Mouse (Mus musculus): ENCODE measurements around the gene Cdca5. TPM values are rescaled to one million over a fixed set of nuclear protein-coding genes. Genes with fewer than 3 reads are reported as not detected.
A peak's percentile ranks its signal among the peaks of the same experiment; 100 is the strongest.
"Not testable (repeated sequence)": the region's sequence is repeated elsewhere in the genome, so short reads cannot be mapped to it uniquely, and the experiment has no call there.

Cdca5 gene
- polyA plus RNA-seq, 1 experiment from 2014 or later: 60.5 TPM

DNA sequence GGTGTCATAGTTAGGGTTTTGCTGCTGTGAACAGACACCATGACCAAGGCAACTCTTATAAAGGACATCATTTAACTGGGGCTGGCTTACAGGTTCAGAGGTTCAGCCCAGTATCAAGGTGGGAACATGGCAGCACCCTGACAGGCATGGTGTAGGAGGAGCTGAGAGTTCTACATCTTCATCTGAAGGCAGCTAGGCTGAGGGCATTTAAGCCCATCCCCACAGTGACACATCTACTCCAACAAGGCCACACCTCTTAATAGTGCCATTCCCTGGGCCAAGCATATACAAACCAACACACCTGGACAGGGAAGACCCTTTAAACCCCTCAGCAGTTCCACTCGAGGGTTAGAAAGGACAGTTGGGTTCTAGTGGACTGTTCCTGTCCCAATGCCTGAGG is 48.4 kb downstream of the Cdca5 start:
- not testable (repeated sequence) for DNase-seq (ENCODE audit: low spot score); H3K9ac ChIP-seq (ENCODE audit: low read length); H3K9me3 ChIP-seq (ENCODE audit: control insufficient read depth, low read length); H3K27me3 ChIP-seq (ENCODE audit: control insufficient read depth, insufficient read depth, low read length); H3K4me3 ChIP-seq (ENCODE audit: low read depth, low read length); H3K4me1 ChIP-seq (ENCODE audit: control insufficient read depth, insufficient read depth, low read length); ATAC-seq (ENCODE audit: insufficient number of reproducible peaks, low FRiP score, low TSS enrichment, low read depth); H3K4me2 ChIP-seq (ENCODE audit: low read depth, severe bottlenecking); H3K36me3 ChIP-seq (ENCODE audit: control insufficient read depth, insufficient read depth, low read length); H3K27ac ChIP-seq (replicated peaks; ENCODE audit: low read depth, low read length)
- 50% methylated on average over 1 of the region's 1 CpGs for WGBS

DNA sequence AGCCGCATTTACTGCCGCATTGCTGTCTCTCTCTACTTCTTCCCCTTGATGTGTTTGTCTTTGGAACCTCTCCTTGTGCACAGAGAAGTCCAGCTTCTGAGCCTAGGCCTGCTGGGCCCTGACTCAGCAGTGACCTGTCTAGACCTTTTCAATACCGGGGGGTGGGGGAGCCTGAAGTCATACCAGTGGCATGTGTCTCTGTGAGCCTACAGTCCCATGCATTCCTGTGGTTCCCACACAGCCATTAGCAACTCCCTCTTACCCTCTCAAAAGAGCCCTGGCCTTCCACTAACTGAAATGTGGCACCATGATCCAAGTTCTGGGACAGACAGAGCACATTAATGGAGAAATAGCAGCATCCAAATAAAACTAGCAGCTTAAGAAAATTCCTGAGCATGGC is 51.6 kb downstream of the Cdca5 start:
- peaks cover 7% of the 10 kb centered on the region for H3K4me1 ChIP-seq (ENCODE audit: control insufficient read depth, insufficient read depth, low read length)
- H3K9ac ChIP-seq (ENCODE audit: low read length): no peak overlapping the region
- no peak overlapping the region for H3K4me3 ChIP-seq (ENCODE audit: low read depth, low read length)
- ATAC-seq (ENCODE audit: insufficient number of reproducible peaks, low FRiP score, low TSS enrichment, low read depth): no peak
- no peak for DNase-seq (ENCODE audit: low spot score)
- WGBS: 90% methylated on average over 3 of the region's 3 CpGs
- H3K9me3 ChIP-seq (ENCODE audit: control insufficient read depth, low read length): no peaks in the 10 kb centered on the region
- H3K27me3 ChIP-seq (ENCODE audit: control insufficient read depth, insufficient read depth, low read length): no peaks in the 10 kb centered on the region
- H3K4me2 ChIP-seq (ENCODE audit: low read depth, severe bottlenecking): no peak overlapping the region
- H3K36me3 ChIP-seq (ENCODE audit: control insufficient read depth, insufficient read depth, low read length): peaks cover 4% of the 10 kb centered on the region; the same call in 1 of the 2 replicates
- H3K27ac ChIP-seq (replicated peaks; ENCODE audit: low read depth, low read length): no peak overlapping the region

DNA sequence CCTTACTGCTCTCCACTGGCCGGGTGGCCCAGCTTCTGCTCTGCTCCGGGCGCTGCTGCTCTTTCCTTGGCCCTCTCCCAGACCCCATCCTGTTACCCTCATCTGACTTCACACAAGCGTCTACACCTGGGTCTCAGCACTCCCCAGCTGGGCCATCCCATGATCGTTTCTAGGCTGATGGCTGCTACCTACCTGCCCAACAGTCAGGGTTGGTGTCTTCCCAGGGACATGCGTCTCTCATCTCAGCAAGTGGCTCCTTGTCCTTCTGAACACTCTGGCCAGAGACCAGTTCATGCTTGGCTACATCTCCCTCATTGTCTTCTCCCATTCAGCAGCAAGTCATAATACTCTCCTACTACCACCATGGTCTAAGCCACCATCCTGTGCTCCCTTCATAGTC is 54.9 kb downstream of the Cdca5 start:
- H3K27me3 ChIP-seq (ENCODE audit: control insufficient read depth, insufficient read depth, low read length): no peaks in the 10 kb centered on the region
- peaks cover 7% of the 10 kb centered on the region for H3K4me1 ChIP-seq (ENCODE audit: control insufficient read depth, insufficient read depth, low read length)
- DNase-seq (ENCODE audit: low spot score) (no peak), ATAC-seq (ENCODE audit: insufficient number of reproducible peaks, low FRiP score, low TSS enrichment, low read depth) (no peak)
- peaks cover 2% of the 10 kb centered on the region; the same call in 1 of the 2 replicates for H3K36me3 ChIP-seq (ENCODE audit: control insufficient read depth, insufficient read depth, low read length)
- WGBS: 89% methylated on average over 6 of the region's 6 CpGs
- no peaks in the 10 kb centered on the region for H3K9me3 ChIP-seq (ENCODE audit: control insufficient read depth, low read length)
- H3K4me3 ChIP-seq (ENCODE audit: low read depth, low read length): no peak overlapping the region
- no peak overlapping the region for H3K27ac ChIP-seq (replicated peaks; ENCODE audit: low read depth, low read length)
- peak overlapping the region; percentile 73; the same call in 1 of the 2 replicates for H3K4me2 ChIP-seq (ENCODE audit: low read depth, severe bottlenecking)
- H3K9ac ChIP-seq (ENCODE audit: low read length): no peak overlapping the region; the same call in 1 of the 2 replicates

DNA sequence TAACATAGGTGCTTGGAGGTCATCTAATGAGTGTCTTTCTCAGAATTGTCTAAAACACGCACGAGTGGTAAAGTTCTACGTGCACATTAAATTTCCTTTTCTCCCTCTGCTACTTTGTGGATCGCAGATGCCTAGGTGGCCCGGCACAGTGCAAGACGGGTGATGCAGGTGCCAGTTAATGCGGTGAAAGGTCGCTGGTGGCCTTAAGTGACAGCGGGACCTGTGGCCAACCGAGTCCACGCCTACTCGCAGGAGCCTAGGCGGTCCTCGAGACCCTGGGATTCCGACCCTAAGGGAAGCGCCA is 55.5 kb downstream of the Cdca5 start:
- Histone ChIP-seq H3K9me3 (ENCODE audit: control insufficient read depth, low read length) (no peaks in the 10 kb centered on the region), H3K4me2 (ENCODE audit: low read depth, severe bottlenecking) (peak overlapping the region; percentile 73), H3K27me3 (ENCODE audit: control insufficient read depth, insufficient read depth, low read length) (no peaks in the 10 kb centered on the region), H3K27ac (replicated peaks; ENCODE audit: low read depth, low read length) (peak overlapping the region; percentile 93), H3K36me3 (ENCODE audit: control insufficient read depth, insufficient read depth, low read length) (0 out of 2 replicates have a peak, but pooled peaks cover 2% of the 10 kb centered on the region), H3K9ac (ENCODE audit: low read length) (peak overlapping the region; percentile 86), H3K4me1 (ENCODE audit: control insufficient read depth, insufficient read depth, low read length) (peaks cover 7% of the 10 kb centered on the region), H3K4me3 (ENCODE audit: low read depth, low read length) (peak overlapping the region; percentile 56)
- WGBS: 7% methylated on average over 16 of the region's 16 CpGs
- ATAC-seq (ENCODE audit: insufficient number of reproducible peaks, low FRiP score, low TSS enrichment, low read depth) (no peak), DNase-seq (ENCODE audit: low spot score) (no peak)

DNA sequence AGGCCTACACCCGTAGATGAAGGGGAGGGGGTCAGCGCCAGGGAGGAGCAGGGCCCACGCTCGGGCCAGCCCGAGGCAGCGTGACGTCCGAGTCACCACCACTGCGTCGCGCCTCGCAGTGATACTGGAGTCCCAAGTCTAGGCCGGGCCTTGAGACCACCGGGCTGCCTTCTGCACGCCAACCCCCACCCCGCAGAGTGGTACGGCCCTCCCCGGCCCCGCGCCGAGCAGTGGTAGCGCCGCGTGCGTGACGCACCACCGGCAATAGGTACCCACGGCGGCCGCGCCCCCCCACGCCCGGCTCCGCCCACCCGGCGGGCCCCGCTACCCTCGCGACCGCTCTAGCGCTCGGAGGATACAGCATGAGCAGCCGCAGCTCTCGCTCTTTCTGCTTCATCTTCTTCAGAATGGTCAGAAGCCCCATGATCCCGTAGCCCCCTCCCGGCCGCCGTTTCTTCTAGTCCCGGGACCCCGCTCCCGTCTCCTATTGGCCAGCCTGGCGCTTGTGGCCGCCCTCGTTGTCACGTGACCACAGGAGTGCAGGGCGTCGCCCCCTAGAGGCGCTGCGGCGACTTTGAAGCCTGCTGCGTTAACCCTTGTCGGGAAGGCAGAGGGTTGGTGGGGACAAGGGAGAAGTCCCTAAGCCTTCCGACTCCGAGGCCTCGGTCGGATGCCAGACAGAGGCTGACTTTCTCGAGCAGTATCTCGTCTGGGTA is 56.1 kb downstream of the Cdca5 start, which contains the start of gene Batf2:
Batf2 (plus strand) TSS at position 306 of the 716 bp plus-strand sequence.
- H3K9me3 ChIP-seq (ENCODE audit: control insufficient read depth, low read length): no peaks in the 10 kb centered on the region
- H3K4me1 ChIP-seq (ENCODE audit: control insufficient read depth, insufficient read depth, low read length): peaks cover 7% of the 10 kb centered on the region
- ATAC-seq (ENCODE audit: insufficient number of reproducible peaks, low FRiP score, low TSS enrichment, low read depth) (peak; percentile 92), DNase-seq (ENCODE audit: low spot score) (peak; percentile 97)
- peak within 1 kb of the TSS; percentile 56 for H3K4me3 ChIP-seq (ENCODE audit: low read depth, low read length)
- H3K27ac ChIP-seq (replicated peaks; ENCODE audit: low read depth, low read length): peak within 1 kb of the TSS; percentile 93
- H3K4me2 ChIP-seq (ENCODE audit: low read depth, severe bottlenecking): peak within 1 kb of the TSS; percentile 73
- H3K36me3 ChIP-seq (ENCODE audit: control insufficient read depth, insufficient read depth, low read length): 0 out of 2 replicates have a peak, but pooled peaks cover 2% of the 10 kb centered on the region
- WGBS: under 1% methylated on average over 67 of the region's 68 CpGs
- peak within 1 kb of the TSS; percentile 86 for H3K9ac ChIP-seq (ENCODE audit: low read length)
- no peaks in the 10 kb centered on the region for H3K27me3 ChIP-seq (ENCODE audit: control insufficient read depth, insufficient read depth, low read length)

DNA sequence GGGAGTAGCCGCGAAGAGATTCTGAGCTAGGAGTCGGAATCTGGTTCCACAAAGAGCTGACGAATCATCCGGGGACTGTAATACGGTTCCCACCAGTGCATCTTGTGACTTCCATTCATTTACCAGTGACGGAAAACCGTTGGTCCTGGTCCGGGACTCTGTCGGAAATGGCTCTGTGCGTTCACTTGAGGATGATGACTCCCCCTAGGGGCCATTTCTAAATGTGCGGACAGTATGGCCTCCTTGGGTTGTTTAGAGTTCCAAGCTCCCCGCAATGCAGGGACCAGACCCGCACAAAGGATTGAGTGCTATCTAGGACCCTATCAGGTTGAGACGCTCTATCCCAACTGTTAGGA is 56.6 kb downstream of the Cdca5 start, which contains the start of gene Arl2:
Arl2 (minus strand) TSS at position 155 of the 356 bp plus-strand sequence.
- Histone ChIP-seq H3K4me3 (ENCODE audit: low read depth, low read length) (peak within 1 kb of the TSS; percentile 56), H3K9ac (ENCODE audit: low read length) (peak within 1 kb of the TSS; percentile 86), H3K9me3 (ENCODE audit: control insufficient read depth, low read length) (no peaks in the 10 kb centered on the region), H3K27me3 (ENCODE audit: control insufficient read depth, insufficient read depth, low read length) (no peaks in the 10 kb centered on the region), H3K4me1 (ENCODE audit: control insufficient read depth, insufficient read depth, low read length) (peaks cover 7% of the 10 kb centered on the region), H3K36me3 (ENCODE audit: control insufficient read depth, insufficient read depth, low read length) (0 out of 2 replicates have a peak, but pooled peaks cover 2% of the 10 kb centered on the region), H3K27ac (replicated peaks; ENCODE audit: low read depth, low read length) (peak within 1 kb of the TSS; percentile 93), H3K4me2 (ENCODE audit: low read depth, severe bottlenecking) (peak within 1 kb of the TSS; percentile 73)
- under 1% methylated on average over 15 of the region's 15 CpGs for WGBS
- DNase-seq (ENCODE audit: low spot score): peak; percentile 87
- peak; percentile 73 for ATAC-seq (ENCODE audit: insufficient number of reproducible peaks, low FRiP score, low TSS enrichment, low read depth)

Small RNA genes within 50 kb of the gene (microRNA-seq; reads per million reads assigned to microRNA genes)
- gene Mir6988: 0.92 reads per million

Other genes starting within 250 kb of the Cdca5 start
- gene Frmd8, start 209.7 kb upstream of the Cdca5 start, polyA plus RNA-seq (2014; fragmentation: Nextera tagmentation; extraction: Ambion mirVana): 21.2 and 24.4 TPM in 2 replicates
- 1.5 TPM in 2 replicates for gene Slc25a45, start 207.2 kb upstream of the Cdca5 start, polyA plus RNA-seq (2014; fragmentation: Nextera tagmentation; extraction: Ambion mirVana)
- 4.7 and 5.1 TPM in 2 replicates for gene Tigd3, start 190.8 kb upstream of the Cdca5 start, polyA plus RNA-seq (2014; fragmentation: Nextera tagmentation; extraction: Ambion mirVana)
- gene Dpf2, start 172.0 kb upstream of the Cdca5 start, polyA plus RNA-seq (2014; fragmentation: Nextera tagmentation; extraction: Ambion mirVana): 209 and 218 TPM in 2 replicates
- gene Cdc42ep2, start 160.2 kb upstream of the Cdca5 start, polyA plus RNA-seq (2014; fragmentation: Nextera tagmentation; extraction: Ambion mirVana): 1.5 and 2.2 TPM in 2 replicates
- gene Pola2, start 120.8 kb upstream of the Cdca5 start, polyA plus RNA-seq (2014; fragmentation: Nextera tagmentation; extraction: Ambion mirVana): 109 and 111 TPM in 2 replicates
- gene Slc22a20, start 98.8 kb upstream of the Cdca5 start, polyA plus RNA-seq (2014; fragmentation: Nextera tagmentation; extraction: Ambion mirVana): not detected in 2 replicates
- gene Capn1, start 69.1 kb upstream of the Cdca5 start, polyA plus RNA-seq (2014; fragmentation: Nextera tagmentation; extraction: Ambion mirVana): 3.6 and 4.5 TPM in 2 replicates
- gene Syvn1, start 38.4 kb upstream of the Cdca5 start, polyA plus RNA-seq (2014; fragmentation: Nextera tagmentation; extraction: Ambion mirVana): 30.3 and 32.2 TPM in 2 replicates
- 95.3 and 98.6 TPM in 2 replicates for gene Mrpl49, start 27.2 kb upstream of the Cdca5 start, polyA plus RNA-seq (2014; fragmentation: Nextera tagmentation; extraction: Ambion mirVana)
- 894 and 914 TPM in 2 replicates for gene Fau, start 27.1 kb upstream of the Cdca5 start, polyA plus RNA-seq (2014; fragmentation: Nextera tagmentation; extraction: Ambion mirVana)
- 37.8 and 40.3 TPM in 2 replicates for gene Znhit2, start 23.8 kb upstream of the Cdca5 start, polyA plus RNA-seq (2014; fragmentation: Nextera tagmentation; extraction: Ambion mirVana)
- gene Tm7sf2, start 16.6 kb upstream of the Cdca5 start, polyA plus RNA-seq (2014; fragmentation: Nextera tagmentation; extraction: Ambion mirVana): 21.6 and 25.2 TPM in 2 replicates
- 50.7 and 52.1 TPM in 2 replicates for gene Vps51, start 7.8 kb upstream of the Cdca5 start, polyA plus RNA-seq (2014; fragmentation: Nextera tagmentation; extraction: Ambion mirVana)
- not detected in 2 replicates for gene Tmem262, start 5.0 kb upstream of the Cdca5 start, polyA plus RNA-seq (2014; fragmentation: Nextera tagmentation; extraction: Ambion mirVana)
- gene Gm28374, start 2.7 kb upstream of the Cdca5 start, polyA plus RNA-seq (2014; fragmentation: Nextera tagmentation; extraction: Ambion mirVana): 2.1 and 2.9 TPM in 2 replicates
- 73.5 and 82.1 TPM in 2 replicates for gene Zfpl1, start within 50 bp of the Cdca5 start, polyA plus RNA-seq (2014; fragmentation: Nextera tagmentation; extraction: Ambion mirVana)
- gene AC131692.1, start 9.4 kb downstream of the Cdca5 start, polyA plus RNA-seq (2014; fragmentation: Nextera tagmentation; extraction: Ambion mirVana): 0.70 TPM in 1 of 2 replicates, not detected in the other
- gene Naaladl1, start 20.8 kb downstream of the Cdca5 start, polyA plus RNA-seq (2014; fragmentation: Nextera tagmentation; extraction: Ambion mirVana): 0.47 and 0.87 TPM in 2 replicates
- gene Sac3d1, start 33.7 kb downstream of the Cdca5 start, polyA plus RNA-seq (2014; fragmentation: Nextera tagmentation; extraction: Ambion mirVana): 65.4 and 65.8 TPM in 2 replicates
- 27.1 and 27.7 TPM in 2 replicates for gene Snx15, start 43.3 kb downstream of the Cdca5 start, polyA plus RNA-seq (2014; fragmentation: Nextera tagmentation; extraction: Ambion mirVana)
- not detected in 2 replicates for gene Batf2, start 56.0 kb downstream of the Cdca5 start, polyA plus RNA-seq (2014; fragmentation: Nextera tagmentation; extraction: Ambion mirVana)
- gene Arl2, start 56.6 kb downstream of the Cdca5 start, polyA plus RNA-seq (2014; fragmentation: Nextera tagmentation; extraction: Ambion mirVana): 66.8 and 68.0 TPM in 2 replicates
- gene Majin, start 99.4 kb downstream of the Cdca5 start, polyA plus RNA-seq (2014; fragmentation: Nextera tagmentation; extraction: Ambion mirVana): not detected in 2 replicates
- 2.0 and 2.4 TPM in 2 replicates for gene Gpha2, start 141.4 kb downstream of the Cdca5 start, polyA plus RNA-seq (2014; fragmentation: Nextera tagmentation; extraction: Ambion mirVana)
- gene Ppp2r5b, start 150.9 kb downstream of the Cdca5 start, polyA plus RNA-seq (2014; fragmentation: Nextera tagmentation; extraction: Ambion mirVana): 18.6 and 19.2 TPM in 2 replicates
- gene Atg2a, start 156.7 kb downstream of the Cdca5 start, polyA plus RNA-seq (2014; fragmentation: Nextera tagmentation; extraction: Ambion mirVana): 8.9 and 10.5 TPM in 2 replicates
- 56.1 and 59.3 TPM in 2 replicates for gene Ehd1, start 191.7 kb downstream of the Cdca5 start, polyA plus RNA-seq (2014; fragmentation: Nextera tagmentation; extraction: Ambion mirVana)
- 0.54 and 0.69 TPM in 2 replicates for gene Cdc42bpg, start 221.5 kb downstream of the Cdca5 start, polyA plus RNA-seq (2014; fragmentation: Nextera tagmentation; extraction: Ambion mirVana)
- 65.3 and 66.7 TPM in 2 replicates for gene Men1, start 250.0 kb downstream of the Cdca5 start, polyA plus RNA-seq (2014; fragmentation: Nextera tagmentation; extraction: Ambion mirVana)

Data from limb, embryonic 11.5 days (tissue).